Mouse (Mus musculus) embryonic facial prominence, embryonic 11.5 days (tissue): ENCODE results near the gene Psenen. TPM values are rescaled to one million over a fixed set of nuclear protein-coding genes. Genes with fewer than 3 reads are reported as not detected.

Source experiments
- ATAC-seq: fragments of 200-750 bp; cut with Nextera tagmentation; replicated peaks from 2 replicates; pipeline ENCODE4 v1.8.0; 2017; ENCODE audit warnings: low read depth; ENCODE audit not compliant: insufficient number of reproducible peaks, low FRiP score, low TSS enrichment
- DNase-seq: peaks from one replicate; pipeline ENCODE4 v3.0.0-alpha.2; 2015; ENCODE audit warnings: low spot score
- H3K27ac ChIP-seq: fragments of 300-500 bp; sonication (generic); replicated peaks from 2 replicates; pipeline ENCODE4 v1.5.1; 2014; ENCODE audit warnings: mild to moderate bottlenecking, low read depth, low read length, control low read depth
- H3K27me3 ChIP-seq: fragments of 300-500 bp; sonication (generic); 2 replicates; pipeline ENCODE4 v1.6.1; 2014; ENCODE audit warnings: mild to moderate bottlenecking, low read length, moderate library complexity, mixed read lengths; ENCODE audit not compliant: control insufficient read depth, insufficient read depth
- H3K36me3 ChIP-seq: fragments of 300-500 bp; sonication (generic); replicated peaks from 2 replicates; pipeline ENCODE4 v1.6.1; 2014; ENCODE audit warnings: low read depth, mild to moderate bottlenecking, low read length, moderate library complexity, mixed read lengths; ENCODE audit not compliant: control insufficient read depth, insufficient read depth
- H3K4me1 ChIP-seq: fragments of 300-500 bp; sonication (generic); 2 replicates; pipeline ENCODE4 v1.6.1; 2014; ENCODE audit warnings: low read length, mixed read lengths; ENCODE audit not compliant: control insufficient read depth, insufficient read depth
- H3K4me2 ChIP-seq: fragments of 300-500 bp; sonication (generic); 2 replicates; pipeline ENCODE4 v1.6.1; 2014; ENCODE audit warnings: low read depth, mild to moderate bottlenecking, control low read depth, low read length, moderate library complexity
- H3K4me3 ChIP-seq: fragments of 300-500 bp; sonication (generic); 2 replicates; pipeline ENCODE4 v1.5.1; 2014; ENCODE audit warnings: low read depth, low read length, control low read depth
- H3K9ac ChIP-seq: fragments of 300-500 bp; sonication (generic); replicated peaks from 2 replicates; pipeline ENCODE4 v1.6.1; 2014; ENCODE audit warnings: mild to moderate bottlenecking, control low read depth, low read length
- H3K9me3 ChIP-seq: fragments of 300-500 bp; sonication (generic); replicated peaks from 2 replicates; pipeline ENCODE4 v1.6.1; 2016; ENCODE audit warnings: mild to moderate bottlenecking, low read length, inconsistent platforms, mixed read lengths; ENCODE audit not compliant: control insufficient read depth
- WGBS: fragments of 180-500 bp; shearing (Covaris S2); extraction: QIAGEN DNeasy Blood & Tissue Kit; methylation state at CpG from one replicate; pipeline ENCODE4 v1.1.7; 2014; 5-methylcytosine and 5-hydroxymethylcytosine counted together
- polyA plus RNA-seq: library from polyadenylated mRNA; unstranded; fragments of >200 nt; fragmentation: Nextera tagmentation; extraction: Ambion mirVana; gene quantifications from 2 replicates; pipeline ENCODE4 v1.2.1, GENCODE M21; 2014

The Psenen gene
- polyA plus RNA-seq, 1 experiment from 2014 or later: 108 TPM

DNA sequence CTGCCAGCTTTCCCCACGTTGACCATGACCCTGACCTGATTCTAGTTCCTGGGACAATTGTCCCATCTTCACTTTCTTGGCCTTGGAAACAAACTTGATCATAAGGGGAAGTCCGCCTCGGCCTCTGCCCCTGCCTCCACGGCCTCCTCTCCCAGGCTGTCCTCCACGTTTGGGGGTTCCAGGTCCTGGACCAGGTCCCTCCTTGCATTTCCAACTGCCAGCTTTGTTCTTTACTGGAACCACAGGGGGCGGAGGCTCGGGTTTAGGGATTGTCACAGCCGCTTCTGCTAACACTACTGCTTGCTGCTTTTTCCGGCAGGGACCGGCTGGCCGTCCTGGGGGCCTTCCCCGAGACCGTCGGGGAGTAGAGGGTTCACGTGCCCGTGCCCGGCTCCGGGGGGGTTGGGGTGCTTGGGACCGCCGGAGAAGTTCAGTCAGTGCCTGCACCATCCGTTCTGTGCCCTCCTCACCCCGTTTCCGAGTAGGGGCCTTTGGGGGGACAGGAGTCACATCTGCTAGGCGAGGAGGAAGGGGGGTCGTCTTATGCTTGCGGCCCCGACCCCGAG is 23.1 kb upstream of the Psenen start:
- H3K4me2 ChIP-seq: no peak overlapping the region; the same call in 1 of the 2 replicates
- no peak for ATAC-seq

GRCm38 (mm10) chr7:30585170-30585569 is 21.7 kb upstream of the Psenen start:
- Histone ChIP-seq H3K4me2 (no peak overlapping the region), H3K4me3 (no peak overlapping the region), H3K36me3 (peaks cover 24% of the 10 kb centered on the region), H3K27me3 (no peaks in the 10 kb centered on the region), H3K4me1 (no peaks in the 10 kb centered on the region; the same call in none of the 2 replicates), H3K9me3 (no peaks in the 10 kb centered on the region), H3K27ac (no peak overlapping the region), H3K9ac (no peak overlapping the region)
- 96% methylated on average over 7 of the region's 7 CpGs for WGBS
- no peak for DNase-seq
- no peak for ATAC-seq

More for the DNA sequence above, 23.1 kb upstream of the Psenen start:
- Histone ChIP-seq H3K27me3 (no peaks in the 10 kb centered on the region), H3K9me3 (no peaks in the 10 kb centered on the region), H3K36me3 (peaks cover 23% of the 10 kb centered on the region), H3K4me1 (no peaks in the 10 kb centered on the region; the same call in none of the 2 replicates), H3K27ac (no peak overlapping the region), H3K4me3 (no peak overlapping the region), H3K9ac (no peak overlapping the region)
- DNase-seq: no peak
- WGBS: 91% methylated on average over 28 of the region's 28 CpGs

- H3K4me3 ChIP-seq: no peak overlapping the region
- H3K27me3 ChIP-seq: no peaks in the 10 kb centered on the region
- DNase-seq: no peak
- no peak overlapping the region for H3K9ac ChIP-seq
- peaks cover 31% of the 10 kb centered on the region for H3K36me3 ChIP-seq
- no peaks in the 10 kb centered on the region for H3K9me3 ChIP-seq
- H3K4me2 ChIP-seq: no peak overlapping the region
- H3K27ac ChIP-seq: no peak overlapping the region
- no peaks in the 10 kb centered on the region; the same call in 1 of the 2 replicates for H3K4me1 ChIP-seq
- WGBS: 94% methylated on average over 10 of the region's 10 CpGs
- no peak for ATAC-seq
Measured at GRCm38 (mm10) chr7:30584339-30584738, 20.9 kb upstream of the Psenen start.

DNA sequence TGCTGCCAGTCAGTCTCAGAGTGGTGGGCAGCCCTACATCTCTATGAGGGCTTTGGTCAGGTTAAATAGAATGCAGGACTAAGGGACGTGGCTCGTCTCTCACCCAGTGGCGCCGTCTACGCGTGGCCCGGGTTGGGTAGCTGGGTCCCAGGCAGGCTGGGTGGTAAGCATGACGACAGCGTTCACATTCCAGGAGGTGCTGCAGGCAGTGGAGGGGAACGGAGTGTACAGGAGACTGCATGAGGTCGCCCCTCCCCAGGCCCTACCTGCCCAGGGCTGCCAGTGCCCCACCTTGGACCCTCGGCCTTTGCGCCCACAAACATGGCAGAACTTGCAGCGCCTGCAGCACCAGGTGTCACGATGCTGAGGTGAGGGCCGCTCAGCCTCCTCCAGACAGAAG is 18.1 kb upstream of the Psenen start:
- Histone ChIP-seq H3K27me3 (no peaks in the 10 kb centered on the region), H3K4me2 (no peak overlapping the region), H3K27ac (no peak overlapping the region), H3K9me3 (no peaks in the 10 kb centered on the region), H3K9ac (no peak overlapping the region), H3K36me3 (peaks cover 41% of the 10 kb centered on the region), H3K4me1 (no peaks in the 10 kb centered on the region), H3K4me3 (no peak overlapping the region)
- WGBS: 96% methylated on average over 16 of the region's 16 CpGs
- no peak for DNase-seq
- no peak for ATAC-seq

GRCm38 (mm10) chr7:30579950-30580349 is 16.5 kb upstream of the Psenen start:
- no peak for DNase-seq
- no peak overlapping the region for H3K9ac ChIP-seq
- no peak overlapping the region for H3K4me2 ChIP-seq
- H3K9me3 ChIP-seq: no peaks in the 10 kb centered on the region
- H3K27me3 ChIP-seq: no peaks in the 10 kb centered on the region
- H3K4me1 ChIP-seq: no peaks in the 10 kb centered on the region
- peaks cover 45% of the 10 kb centered on the region for H3K36me3 ChIP-seq
- ATAC-seq: no peak
- WGBS: 93% methylated on average over 8 of the region's 8 CpGs
- no peak overlapping the region for H3K4me3 ChIP-seq
- no peak overlapping the region for H3K27ac ChIP-seq

DNA sequence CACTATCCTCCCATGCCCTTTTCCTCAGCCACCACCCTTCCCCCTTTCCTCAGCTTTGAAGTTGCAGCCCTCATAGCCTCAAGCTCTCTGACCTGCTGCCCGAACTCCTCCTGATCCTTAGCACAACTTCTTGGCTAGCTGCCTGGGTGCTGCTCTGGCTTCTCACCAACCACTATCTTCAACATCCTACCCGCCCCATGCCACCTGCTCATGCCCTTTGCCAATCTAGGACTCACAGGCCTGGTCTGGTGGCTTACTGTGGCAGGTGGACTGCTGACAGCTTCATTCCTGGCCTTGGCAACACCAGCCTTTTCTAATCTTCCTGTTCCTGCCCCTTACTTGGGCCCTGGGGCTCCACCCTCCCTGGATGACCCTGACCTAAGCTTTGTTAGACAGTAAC is 9.5 kb upstream of the Psenen start:
- H3K4me1 ChIP-seq: no peaks in the 10 kb centered on the region
- DNase-seq (no peak), ATAC-seq (no peak)
- no peak overlapping the region for H3K4me2 ChIP-seq
- H3K9ac ChIP-seq: no peak overlapping the region
- H3K27me3 ChIP-seq: no peaks in the 10 kb centered on the region
- H3K27ac ChIP-seq: no peak overlapping the region
- no peak overlapping the region for H3K4me3 ChIP-seq
- H3K36me3 ChIP-seq: peaks cover 36% of the 10 kb centered on the region
- WGBS: 72% methylated on average over 2 of the region's 2 CpGs
- no peaks in the 10 kb centered on the region for H3K9me3 ChIP-seq

GRCm38 (mm10) chr7:30572389-30572788 is 9.0 kb upstream of the Psenen start:
- no peak overlapping the region for H3K4me3 ChIP-seq
- H3K9ac ChIP-seq: no peak overlapping the region
- 95% methylated on average over 5 of the region's 5 CpGs for WGBS
- no peaks in the 10 kb centered on the region for H3K27me3 ChIP-seq
- ATAC-seq (no peak), DNase-seq (no peak)
- H3K36me3 ChIP-seq: peaks cover 36% of the 10 kb centered on the region
- no peaks in the 10 kb centered on the region for H3K9me3 ChIP-seq
- H3K27ac ChIP-seq: no peak overlapping the region
- H3K4me1 ChIP-seq: no peaks in the 10 kb centered on the region
- no peak overlapping the region for H3K4me2 ChIP-seq

GRCm38 (mm10) chr7:30567555-30567954 is 4.1 kb upstream of the Psenen start:
- Histone ChIP-seq H3K27ac (no peak overlapping the region), H3K4me3 (no peak overlapping the region), H3K9ac (no peak overlapping the region), H3K27me3 (no peaks in the 10 kb centered on the region), H3K36me3 (peaks cover 13% of the 10 kb centered on the region), H3K4me2 (no peak overlapping the region), H3K9me3 (no peaks in the 10 kb centered on the region), H3K4me1 (no peaks in the 10 kb centered on the region)
- 94% methylated on average over 11 of the region's 11 CpGs for WGBS
- no peak for ATAC-seq
- DNase-seq: no peak
